Mouse (Mus musculus) adrenal gland, postnatal 14 days (tissue): ENCODE measurements around the gene Lurap1l. TPM values are rescaled to one million over a fixed set of nuclear protein-coding genes. Genes with fewer than 3 reads are reported as not detected.

ENCODE experiments used
- DNase-seq: peaks from one replicate; pipeline ENCODE4 v3.0.0; 2021; ENCODE audit warnings: mixed read lengths
- long read RNA-seq, 2 experiments: library from polyadenylated mRNA; stranded (forward); transcript quantifications; one replicate each; pipeline ENCODE4 v2.0.0; 2021
- total RNA-seq: library from RNA; stranded (reverse); gene quantifications from 2 replicates; pipeline ENCODE4 v1.2.3, GENCODE M21; 2021

Lurap1l gene
- 6.9 and 8.2 TPM in 2 replicates for total RNA-seq
- long read RNA-seq, experiment 1, transcript Lurap1l-201 (2 exons, 3,066 nt) = major isoform, 18 of 18 reads
- long read RNA-seq, experiment 1, partial matches to known transcripts = 0 of 18 reads
- long read RNA-seq, experiment 1, other reads (novel, unspliced or antisense) = 0 of 18 reads
- long read RNA-seq, experiment 2, transcript Lurap1l-201 (2 exons, 3,066 nt) = major isoform, 21 of 23 reads
- long read RNA-seq, experiment 2, partial matches to known transcripts = 0 of 23 reads
- long read RNA-seq, experiment 2, other reads (novel, unspliced or antisense) = 2 of 23 reads

DNA sequence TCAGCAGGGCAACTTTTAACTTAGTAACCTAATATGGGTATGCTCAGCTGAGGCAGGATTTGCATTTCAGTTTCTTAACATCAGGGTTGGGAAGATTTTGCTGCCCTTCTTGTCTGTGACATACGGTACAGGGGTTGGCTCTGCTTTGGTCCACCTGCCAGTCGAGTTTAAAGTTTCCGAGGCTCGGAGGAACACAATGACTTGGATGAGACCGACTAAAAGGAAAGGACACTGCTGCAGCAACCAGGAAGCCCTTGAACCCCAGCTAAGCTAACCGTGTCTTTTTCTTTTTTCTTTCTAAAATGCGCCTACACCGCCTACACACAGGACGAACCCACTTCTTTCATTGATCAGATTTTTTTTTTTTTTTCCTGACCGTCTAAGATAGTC is at the start of gene Lurap1l:
Lurap1l (plus strand) TSS at position 166 of the 390 bp plus-strand sequence.
- DNase-seq = peak; percentile 40

DNA sequence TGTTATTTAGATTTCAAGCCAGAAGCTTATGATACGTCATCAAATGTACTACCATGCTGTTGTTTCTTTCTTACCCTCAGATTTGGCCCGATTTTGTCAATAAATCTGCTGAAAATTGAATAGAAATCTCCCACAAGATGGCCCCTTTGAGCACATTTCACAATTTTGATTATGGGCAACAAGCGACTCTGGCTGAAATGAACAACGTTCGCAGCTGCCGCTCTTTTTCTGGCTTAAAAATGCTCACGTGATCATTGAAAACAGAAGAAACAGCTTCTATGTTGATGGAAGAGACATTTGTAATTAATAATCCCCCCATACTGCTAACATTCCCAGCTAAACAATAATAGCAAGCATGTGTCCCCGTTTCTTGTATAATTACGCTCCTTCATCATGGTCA is 47.5 kb upstream of the Lurap1l start:
- no peak for DNase-seq

DNA sequence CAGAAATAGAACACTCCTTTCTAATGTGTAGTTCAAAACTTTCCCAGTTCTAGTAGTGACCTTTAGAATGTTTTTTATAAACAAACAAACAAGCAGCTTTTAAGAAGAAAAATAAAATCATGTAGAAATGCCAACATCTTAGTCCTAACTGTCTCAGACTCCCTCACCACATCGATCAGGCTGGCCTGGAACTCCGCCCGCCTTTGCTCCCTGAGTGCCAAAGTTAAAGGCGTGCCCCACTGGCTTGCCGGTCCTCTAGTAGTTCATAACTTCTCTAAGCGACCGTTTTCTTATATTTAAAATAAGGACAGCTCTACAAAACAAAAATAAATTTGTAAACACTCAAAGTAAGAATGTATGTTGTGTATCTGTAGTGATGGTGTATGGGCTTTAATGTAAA is 46.5 kb upstream of the Lurap1l start:
- no peak for DNase-seq

DNA sequence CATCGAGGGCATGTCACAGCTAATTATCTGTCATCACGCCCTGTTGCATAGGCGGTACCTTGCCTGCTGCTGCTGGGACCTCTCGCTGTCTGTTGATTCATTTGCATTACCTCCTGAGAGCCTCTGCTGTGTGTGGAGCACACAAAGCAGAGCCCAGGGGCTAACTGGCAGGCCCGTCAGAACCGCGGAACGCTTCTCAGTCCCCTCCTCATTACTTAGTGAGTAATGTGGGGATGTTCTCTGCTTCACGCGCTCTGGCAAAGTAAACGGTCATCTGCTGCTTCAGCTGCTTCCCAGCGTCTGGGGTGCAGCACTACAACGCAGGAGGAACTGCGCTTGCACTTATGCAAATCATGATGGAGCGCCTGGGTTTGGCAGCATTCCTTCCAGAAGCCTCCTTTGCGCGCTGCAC is 45.9 kb upstream of the Lurap1l start:
- peak; percentile 35 for DNase-seq

DNA sequence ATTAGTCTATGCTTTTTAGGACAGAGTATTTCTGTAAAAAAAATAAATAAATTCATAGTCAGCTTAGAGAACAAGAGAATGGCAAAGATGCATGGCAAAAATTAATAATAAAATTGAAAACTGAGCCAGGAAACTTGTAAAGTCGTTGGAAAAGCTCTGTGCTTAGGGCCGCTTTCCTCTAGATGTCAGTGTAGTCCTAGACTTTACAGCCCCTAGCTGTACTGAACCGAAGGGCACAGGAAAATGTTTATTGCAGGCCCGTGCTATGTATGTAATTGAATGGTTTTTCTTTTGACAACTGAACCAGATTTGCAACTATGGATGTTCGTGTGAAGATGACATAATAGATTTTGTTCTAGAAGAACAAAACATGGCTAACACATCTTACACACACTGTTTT is 44.4 kb upstream of the Lurap1l start:
- peak; percentile 35 for DNase-seq

DNA sequence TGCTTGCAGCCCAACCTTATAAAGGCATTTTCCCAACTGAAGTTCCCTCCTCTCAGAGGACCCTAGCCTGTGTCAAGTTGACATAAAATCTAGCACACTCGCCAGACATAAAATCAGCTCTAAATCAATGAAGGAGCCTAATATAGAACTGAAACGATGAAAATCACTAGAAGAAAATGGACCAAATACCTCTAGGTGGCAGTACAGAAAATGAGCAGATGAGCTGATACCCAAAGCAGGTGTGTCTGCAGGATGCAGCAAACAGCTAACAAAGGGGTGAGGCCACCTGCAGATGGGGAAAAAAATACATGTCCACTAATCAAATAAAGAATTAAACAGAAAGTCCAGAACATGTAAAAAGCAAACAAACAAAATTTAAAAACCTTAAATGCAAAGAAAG is 40.8 kb upstream of the Lurap1l start:
- no peak for DNase-seq

DNA sequence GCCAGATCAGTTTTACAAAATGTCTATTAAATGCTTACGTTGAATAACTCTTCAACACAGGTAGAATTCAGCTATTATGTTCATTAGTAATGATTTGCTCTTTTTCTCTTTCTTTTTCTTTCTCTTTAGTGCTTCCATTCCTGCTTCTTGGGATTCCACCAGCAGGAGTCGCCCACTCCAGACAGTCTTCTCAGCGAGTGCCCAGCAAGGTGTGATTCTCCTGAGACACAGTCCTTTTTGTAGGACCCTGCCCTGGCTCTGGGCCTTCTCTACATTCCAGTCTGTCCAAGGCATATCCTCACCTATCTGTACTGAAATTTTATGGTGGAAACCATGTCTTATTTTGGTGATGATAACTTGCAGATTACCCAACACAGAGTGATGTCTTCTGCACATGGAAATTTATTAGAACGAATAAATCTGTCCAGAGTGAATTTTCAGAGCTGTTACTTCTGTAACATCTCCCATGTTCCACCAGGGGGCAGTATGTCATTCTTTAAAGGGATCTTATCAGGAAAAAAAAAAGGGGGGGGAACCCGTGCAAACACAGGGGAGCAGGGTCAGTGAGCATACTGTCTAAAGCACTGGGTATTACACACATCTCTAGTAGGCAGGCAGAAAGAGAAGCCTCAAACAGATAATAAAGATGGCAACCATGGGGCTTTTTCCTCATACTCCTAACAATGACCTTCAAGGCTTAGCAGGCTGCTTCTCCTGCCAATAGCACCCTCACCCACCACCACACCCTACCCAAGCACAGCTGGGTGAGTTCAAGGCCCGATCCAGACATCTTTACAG is 37.4 kb upstream of the Lurap1l start:
- DNase-seq = peak; percentile 23

DNA sequence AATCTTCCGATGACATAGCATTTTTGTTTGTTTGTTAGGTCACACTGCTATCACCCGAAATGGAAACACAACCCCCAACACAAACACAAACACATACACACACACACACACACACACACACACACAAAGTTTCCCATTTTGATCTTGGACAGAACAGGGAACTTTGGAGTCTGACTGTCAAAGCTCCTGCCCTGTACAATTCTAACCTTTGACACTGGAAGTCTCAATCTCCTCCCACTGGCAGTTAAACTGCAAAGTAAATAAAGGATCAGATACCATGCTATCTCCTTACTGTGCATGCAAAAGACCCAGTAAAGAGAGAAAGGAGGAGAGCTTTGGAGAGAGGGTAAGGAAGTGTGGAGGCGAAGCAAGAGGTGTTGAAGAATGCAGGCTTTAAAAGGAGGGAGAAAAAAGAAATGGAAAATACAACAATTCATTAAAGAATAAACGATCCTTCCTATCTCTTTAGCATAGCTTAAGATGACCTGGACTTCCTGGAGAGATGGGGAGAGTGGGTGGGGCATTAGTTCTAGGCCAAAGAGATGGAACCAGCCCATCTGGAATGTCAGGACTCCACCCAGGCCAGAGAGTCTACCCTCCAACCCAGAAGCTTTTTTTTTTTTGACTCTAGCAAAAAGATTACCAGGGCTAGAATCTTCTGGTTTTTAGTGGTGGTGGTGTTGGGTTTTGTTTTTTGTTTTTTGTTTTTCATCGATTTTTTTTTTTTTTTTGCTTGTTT is 36.2 kb upstream of the Lurap1l start:
- no peak for DNase-seq

DNA sequence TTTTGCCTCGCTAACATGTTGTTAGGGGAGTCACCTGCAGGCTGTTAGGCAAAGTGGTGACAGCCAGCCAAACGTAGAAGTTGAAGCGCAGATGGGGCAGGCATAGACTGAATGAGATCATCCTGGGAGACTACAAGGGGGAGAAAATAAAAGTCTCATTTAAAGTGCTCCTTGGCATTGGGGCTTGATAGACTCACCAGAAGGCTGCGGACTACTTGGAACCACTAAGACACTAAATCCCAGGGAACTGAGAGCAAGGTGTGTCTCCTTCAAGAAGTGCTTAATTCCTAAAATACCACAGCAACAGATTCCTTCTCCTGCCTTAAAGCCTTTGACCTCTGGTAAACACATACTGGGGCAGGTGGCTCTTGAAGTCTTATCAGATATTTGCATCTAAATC is 35.4 kb upstream of the Lurap1l start:
- no peak for DNase-seq

DNA sequence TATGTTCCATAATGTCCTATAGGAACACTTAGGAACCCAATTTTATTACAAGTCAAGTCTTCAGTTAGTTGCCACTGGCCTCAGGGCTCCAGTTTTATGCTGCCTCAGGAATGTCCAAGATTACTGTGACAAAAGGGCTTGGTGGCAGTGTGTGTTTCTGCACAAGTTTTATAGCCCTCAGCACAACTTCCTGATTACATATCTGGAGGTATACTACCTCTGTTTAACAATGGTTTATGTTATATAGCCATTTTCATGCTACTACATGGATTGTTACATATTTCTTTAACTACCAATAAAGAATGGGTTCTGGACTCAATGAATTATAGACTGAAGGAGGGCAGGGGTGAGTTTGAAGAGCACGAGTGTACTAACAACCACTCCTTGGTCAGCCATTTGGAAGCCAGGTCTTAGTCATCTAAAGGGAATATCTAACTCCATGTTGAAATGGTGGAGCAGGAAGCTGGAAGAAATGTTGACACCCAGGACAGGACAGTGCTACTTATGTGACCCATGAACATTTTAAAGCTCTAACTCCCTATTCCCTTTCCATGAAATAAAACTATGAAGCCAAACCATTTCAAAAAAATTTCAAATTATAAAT is 28.3 kb upstream of the Lurap1l start:
- DNase-seq = no peak

DNA sequence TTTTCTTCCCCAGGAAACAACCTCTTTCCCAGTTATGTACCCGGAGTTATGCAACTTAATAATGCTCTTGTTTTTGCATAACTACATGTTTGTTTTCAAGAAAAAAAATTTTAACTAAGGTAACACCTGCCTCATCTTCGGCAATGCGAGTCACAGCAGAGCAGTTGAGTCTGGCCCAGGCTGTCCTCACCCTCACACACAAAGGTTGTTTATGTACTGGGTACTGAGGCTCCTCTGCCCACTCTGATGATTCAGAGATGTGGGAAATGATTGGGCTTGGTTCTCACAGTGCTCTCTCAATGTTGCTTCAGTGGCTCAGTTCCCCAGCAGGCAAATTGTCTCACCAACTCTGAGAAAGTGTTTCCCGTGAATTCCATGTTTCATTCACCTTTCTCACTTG is 23.8 kb upstream of the Lurap1l start:
- DNase-seq = no peak

DNA sequence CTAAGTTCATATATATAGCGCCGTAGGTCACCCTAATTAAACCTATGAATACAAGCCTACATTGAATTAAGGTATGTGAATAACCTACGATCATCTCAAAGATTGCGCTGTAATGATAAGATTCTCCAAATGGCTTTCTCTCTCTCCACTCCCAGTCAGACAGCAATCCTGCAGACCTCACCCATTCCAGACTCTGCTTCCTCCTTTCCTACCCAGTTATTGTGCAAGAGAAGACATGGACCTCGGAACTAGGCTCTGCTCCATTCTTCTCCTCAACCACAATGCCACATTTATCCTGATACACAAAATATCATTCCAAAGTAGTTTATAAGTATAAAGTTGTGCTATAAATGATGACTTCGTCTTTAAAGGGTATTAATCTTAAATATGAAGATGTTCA is 19.4 kb upstream of the Lurap1l start:
- DNase-seq = no peak

DNA sequence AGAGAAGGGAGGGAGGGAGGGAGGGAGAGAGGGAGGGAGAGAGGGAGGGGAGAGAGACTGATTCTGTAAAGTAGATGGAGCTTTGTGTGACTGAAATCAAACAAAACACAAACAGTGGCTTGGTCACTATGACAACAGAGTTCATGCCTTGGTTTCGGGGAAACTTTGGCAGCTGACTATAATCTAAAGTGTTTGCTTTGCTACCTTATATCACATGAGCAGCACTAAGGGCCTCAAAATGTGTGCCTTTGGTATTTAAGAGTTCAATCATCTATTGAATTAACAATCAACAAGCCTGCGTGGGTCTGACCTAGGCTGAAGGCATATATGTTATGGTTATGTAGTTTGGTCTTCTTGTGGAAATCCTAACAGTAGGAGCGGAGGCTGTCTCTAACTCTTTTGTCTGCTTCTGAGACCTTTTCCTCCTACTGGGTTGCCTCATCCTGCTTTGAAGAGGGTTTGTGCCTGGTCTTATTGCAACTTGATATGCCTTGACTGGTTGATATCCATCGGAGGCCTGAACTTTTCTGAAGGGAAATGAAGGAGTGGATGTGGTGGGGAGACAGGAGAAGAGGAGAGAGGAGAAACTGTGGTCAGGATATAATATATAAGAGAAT is 15.1 kb upstream of the Lurap1l start:
- no peak for DNase-seq

DNA sequence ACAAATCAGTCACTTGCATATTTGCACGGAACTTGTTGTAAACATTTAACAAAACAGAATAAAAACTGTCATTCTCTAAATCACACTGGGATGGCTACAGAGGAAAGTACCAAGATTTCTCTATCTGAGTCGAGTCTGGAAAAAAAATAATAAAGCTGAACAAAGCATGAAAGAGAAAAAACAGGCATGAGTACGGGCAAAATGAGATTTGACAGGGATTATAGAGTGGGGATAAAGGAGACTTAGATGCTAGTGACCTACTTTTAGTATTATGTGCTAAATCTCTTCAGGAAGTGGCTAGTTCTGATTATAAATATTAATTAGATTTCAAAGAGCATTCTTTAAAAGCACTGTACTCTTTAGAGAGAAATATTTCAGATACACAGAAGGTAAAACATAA is 3.7 kb upstream of the Lurap1l start:
- DNase-seq = no peak

DNA sequence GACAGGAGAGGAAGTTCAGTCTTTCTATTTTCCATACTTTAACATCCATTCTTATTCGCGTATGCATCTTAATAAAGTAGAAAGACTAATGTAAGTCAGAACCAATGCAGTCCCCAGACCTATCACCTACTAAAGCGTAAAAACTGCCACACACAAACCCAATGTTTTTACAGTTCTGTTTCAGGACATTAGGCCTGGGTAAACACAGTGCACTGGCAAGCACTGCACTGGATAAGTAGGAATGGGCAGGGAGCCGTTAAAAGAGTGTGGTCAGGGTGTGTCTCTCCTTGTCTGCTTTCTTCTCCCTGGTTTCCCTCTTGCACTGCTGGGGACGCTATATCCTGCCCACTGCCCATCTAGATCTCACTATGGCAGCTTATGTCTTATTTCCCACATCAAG is 2.5 kb upstream of the Lurap1l start:
- DNase-seq = no peak

DNA sequence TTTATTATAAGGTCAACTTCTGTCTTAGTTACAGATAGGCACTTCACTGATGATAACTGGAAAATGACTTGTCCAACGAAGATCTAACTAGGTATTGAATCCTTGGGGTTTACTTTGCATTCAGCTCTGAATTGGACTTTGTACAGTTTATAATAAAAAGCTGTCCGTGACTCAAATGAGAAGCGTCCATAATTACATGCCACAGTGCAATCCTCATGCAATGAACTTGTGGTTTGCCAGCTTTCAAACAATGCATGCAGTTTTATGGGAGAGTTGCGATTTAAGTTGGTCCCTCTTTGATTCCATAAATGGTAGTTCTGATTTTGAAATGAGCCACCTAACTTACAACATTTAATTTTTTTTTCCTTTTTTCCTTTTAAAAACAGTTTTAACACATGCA is 1.5 kb upstream of the Lurap1l start:
- DNase-seq = no peak

DNA sequence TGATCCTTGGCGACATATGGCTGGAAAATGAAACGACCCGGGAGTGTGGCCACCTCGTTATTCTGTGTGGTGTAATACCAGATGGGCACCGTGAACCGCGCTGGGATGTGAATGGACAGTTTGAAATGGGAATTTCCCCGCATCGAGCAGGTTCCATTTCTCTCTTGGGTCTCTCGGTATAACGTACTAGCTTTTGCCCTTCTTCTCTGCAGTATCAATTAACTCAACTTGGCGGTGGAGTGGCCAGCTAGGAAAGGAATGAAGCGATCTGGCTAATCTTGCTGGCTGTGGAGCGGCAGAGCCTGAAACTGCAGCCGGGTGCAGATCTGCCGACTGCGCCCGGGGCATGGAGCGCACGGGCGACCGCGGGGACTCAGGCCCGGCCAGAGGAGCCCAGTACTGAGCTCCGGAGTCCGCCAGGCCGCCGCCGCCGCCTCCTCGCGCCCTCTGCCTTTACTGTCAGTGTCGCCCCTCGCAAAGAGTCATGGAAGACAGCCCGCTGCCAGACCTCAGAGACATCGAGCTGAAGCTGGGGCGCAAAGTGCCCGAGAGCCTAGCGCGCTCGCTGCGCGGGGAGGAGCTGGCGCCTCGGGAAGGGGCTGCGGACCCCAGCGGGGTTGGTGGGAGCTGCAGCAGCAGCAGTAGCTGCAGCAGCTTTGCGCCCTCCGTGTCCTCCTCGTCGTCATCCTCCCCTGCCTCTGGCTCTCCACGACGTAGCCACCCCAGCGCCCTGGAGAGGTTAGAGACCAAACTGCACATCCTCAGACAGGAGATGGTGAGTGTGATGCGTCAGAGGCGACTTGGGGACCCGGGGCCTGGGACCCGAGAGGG is 640 bp downstream of the Lurap1l start:
- DNase-seq = peak; percentile 62

DNA sequence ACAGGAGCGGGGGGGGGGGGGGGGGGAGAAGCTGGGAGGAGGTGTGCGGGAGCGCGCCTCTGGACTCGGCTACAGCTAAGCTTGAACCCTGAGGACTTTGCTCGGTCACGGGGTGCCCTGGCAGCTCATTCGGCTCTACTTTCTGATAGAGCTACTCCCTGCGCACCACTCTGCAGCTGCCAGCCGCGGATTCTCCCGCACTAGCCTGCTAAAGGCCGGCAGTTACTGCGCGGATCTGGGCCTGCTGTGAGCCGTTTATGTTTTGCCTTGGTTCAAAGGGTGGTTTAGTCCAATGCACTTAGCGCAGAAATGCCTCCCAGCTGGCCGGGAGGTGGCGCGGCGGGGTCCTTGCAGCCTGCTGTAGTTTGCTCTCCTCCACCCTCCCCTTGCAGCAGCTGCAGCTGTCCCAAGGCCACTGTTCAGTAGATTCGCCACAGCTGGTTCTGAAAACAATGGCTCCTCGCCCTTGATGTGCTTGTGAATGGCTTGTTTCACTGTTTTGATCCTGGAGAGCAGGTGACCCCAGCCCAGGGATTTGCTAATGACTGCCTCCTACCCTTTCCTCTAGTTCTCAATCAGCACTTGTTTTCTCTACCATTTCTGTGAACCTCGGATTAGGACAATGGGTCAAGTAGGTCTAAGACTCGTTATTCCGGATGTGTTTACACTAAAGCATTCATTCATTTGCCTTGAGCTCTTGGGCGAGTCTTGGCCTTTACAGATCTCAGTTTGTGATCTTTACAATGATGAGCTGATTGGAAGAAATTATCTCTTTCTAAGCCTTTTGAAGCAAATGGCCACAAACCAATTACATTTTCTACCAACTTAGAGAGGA is 1.5 kb downstream of the Lurap1l start:
- DNase-seq = peak; percentile 89

DNA sequence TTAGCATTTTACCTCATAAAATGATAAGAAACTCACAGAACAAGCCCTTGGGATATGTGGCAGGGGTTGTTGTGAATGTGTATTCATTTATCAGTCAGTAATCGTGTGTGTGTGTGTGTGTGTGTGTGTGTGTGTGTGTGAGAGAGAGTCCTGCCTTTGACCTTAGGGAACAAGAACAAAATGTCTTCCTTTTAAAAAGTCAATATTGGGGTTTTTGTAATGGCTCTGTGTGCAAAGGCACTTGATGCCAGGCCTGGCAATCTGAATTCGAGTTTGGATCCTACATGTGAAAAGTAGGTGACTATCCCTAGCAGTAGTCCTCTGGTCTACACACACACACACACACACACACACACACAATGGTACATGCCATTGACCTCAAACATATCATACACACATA is 4.8 kb downstream of the Lurap1l start:
- DNase-seq = no peak

DNA sequence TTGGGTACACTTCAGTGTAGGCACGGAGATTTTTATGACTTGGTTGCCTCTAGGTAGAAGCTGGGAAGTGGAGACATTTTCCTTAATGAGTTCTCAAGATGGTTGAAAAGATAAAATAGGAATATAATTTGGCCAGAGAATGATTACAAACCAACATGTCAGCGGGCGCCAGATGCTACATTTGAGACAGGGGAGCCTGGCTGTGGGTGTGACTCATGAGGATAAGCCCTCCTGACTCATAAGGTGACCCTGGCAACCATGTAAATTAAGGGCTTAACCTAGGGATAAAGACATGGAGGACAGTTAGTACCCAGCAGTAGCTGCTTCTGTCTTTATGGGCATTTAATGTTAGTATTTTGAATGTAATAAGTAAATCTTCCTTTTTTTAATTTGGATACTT is 6.2 kb downstream of the Lurap1l start:
- DNase-seq = no peak
